Mouse (Mus musculus) C2C12 (cell line): ENCODE results near the gene Nudt8.

ENCODE experiments used
- CEBPB ChIP-seq: IDR thresholded peaks from one replicate; pipeline ENCODE4 v1.6.1; 2011; ENCODE audit warnings: low read depth, mild to moderate bottlenecking, control low read depth, moderate library complexity
- CTCF ChIP-seq: IDR thresholded peaks from one replicate; pipeline ENCODE4 v1.5.1; 2011; ENCODE audit not compliant: control insufficient read depth, insufficient read depth, insufficient read length
- FOSL1 ChIP-seq: IDR thresholded peaks from one replicate; pipeline ENCODE4 v1.8.0; 2011; ENCODE audit warnings: mild to moderate bottlenecking, low read length; ENCODE audit not compliant: poor library complexity, insufficient read depth, severe bottlenecking
- MAX ChIP-seq: IDR thresholded peaks from one replicate; pipeline ENCODE4 v1.6.1; 2011; ENCODE audit warnings: mild to moderate bottlenecking, control low read depth
- MYOD1 ChIP-seq: IDR thresholded peaks from one replicate; pipeline ENCODE4 v1.6.1; 2011; ENCODE audit warnings: low read depth; ENCODE audit not compliant: control insufficient read depth, insufficient read length
- MYOG ChIP-seq: IDR thresholded peaks from one replicate; pipeline ENCODE4 v1.6.1; 2011; ENCODE audit not compliant: control insufficient read depth, insufficient read length; ENCODE audit errors: extremely low read depth
- USF1 ChIP-seq: IDR thresholded peaks from one replicate; pipeline ENCODE4 v1.6.1; 2011; ENCODE audit warnings: low read depth, mild to moderate bottlenecking, control low read depth, moderate library complexity

GRCm38 (mm10) chr19:4046866-4047254, 46.5 kb downstream of the Nudt8 start:
- TF ChIP-seq MYOD1 (no peak), CTCF (no peak), MYOG (no peak), MAX (no peak), CEBPB (no peak), USF1 (no peak), FOSL1 (no peak)
